Mouse (Mus musculus) olfactory bulb, adult 2 months (tissue): ENCODE data around the gene Fn3k.

ENCODE experiments used
- CTCF ChIP-seq: fragments of 200-500 bp; IDR thresholded peaks from 2 replicates; pipeline ENCODE4 v1.5.1; 2012; ENCODE audit warnings: low read depth, mild to moderate bottlenecking, low read length, moderate library complexity; ENCODE audit not compliant: insufficient read depth
- POLR2A ChIP-seq: fragments of 200-500 bp; IDR thresholded peaks from 2 replicates; pipeline ENCODE4 v1.6.1; 2012; ENCODE audit warnings: mild to moderate bottlenecking, low read depth, low read length, moderate library complexity; ENCODE audit not compliant: insufficient read depth

- no peak for TF ChIP-seq CTCF
- no peak for TF ChIP-seq POLR2A
Measured at GRCm38 (mm10) chr11:121417971-121418370, 16.7 kb upstream of the Fn3k start.
